Mouse (Mus musculus): ENCODE data around the gene Rabggta. TPM values are rescaled to one million over a fixed set of nuclear protein-coding genes. Genes with fewer than 3 reads are reported as not detected.

Rabggta gene
- polyA plus RNA-seq, 1 experiment from 2014 or later = 59.2 TPM

DNA sequence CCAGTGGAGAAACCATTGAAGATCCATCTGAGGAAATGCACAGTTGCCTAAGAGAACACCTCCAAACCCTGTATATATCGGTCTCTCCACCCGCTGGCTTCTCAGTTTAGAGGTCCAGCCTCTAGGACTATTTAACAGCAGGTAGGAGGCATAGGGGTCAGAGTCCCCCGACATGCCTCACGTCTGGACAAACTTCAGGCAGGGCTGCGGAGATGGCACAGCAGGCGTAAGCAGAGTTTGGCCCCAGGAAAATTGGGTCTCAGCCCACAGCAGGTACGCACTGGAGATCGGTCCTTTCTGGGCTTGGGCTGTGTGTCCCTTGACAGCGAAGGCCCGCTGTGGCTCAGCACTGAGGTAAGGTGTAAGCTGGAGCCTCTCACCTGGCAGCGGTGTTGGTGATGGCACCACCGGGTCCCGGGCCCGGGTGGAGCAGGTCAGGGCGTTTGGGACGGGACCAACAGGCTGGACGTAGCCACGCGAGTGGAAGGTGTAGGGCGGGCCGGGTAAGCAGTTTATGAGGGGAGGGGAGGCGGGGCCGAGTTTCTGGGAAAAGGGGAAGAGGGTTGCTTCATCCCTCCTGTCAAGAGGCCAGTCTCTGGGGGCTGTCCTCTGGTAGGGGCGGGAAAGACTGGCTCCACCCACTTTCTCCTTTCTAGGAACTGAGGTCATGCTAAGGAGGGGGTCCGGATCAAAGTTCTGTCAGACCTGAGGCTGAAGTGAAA, 8.9 kb downstream of the Rabggta start:
- Histone ChIP-seq H3K36me3 (ENCODE audit: control insufficient read depth, insufficient read depth, low read length) (peaks cover 14% of the 10 kb centered on the region; the same call in 1 of the 2 replicates), H3K9me3 (ENCODE audit: control insufficient read depth, low read length) (no peaks in the 10 kb centered on the region), H3K27ac (ENCODE audit: low read depth, low read length) (no peak overlapping the region), H3K27me3 (ENCODE audit: control insufficient read depth, insufficient read depth, low read length) (0 out of 2 replicates have a peak, but pooled peaks cover 4% of the 10 kb centered on the region), H3K4me2 (ENCODE audit: low read depth, low read length) (no peak overlapping the region), H3K9ac (replicated peaks; ENCODE audit: low read depth, low read length) (no peak overlapping the region), H3K4me3 (ENCODE audit: low read depth, low read length) (no peak overlapping the region), H3K4me1 (ENCODE audit: control insufficient read depth, insufficient read depth, low read length) (no peaks in the 10 kb centered on the region)
- no peak for ATAC-seq (ENCODE audit: low read depth)
- WGBS = 11% methylated on average over 25 of the region's 25 CpGs

DNA sequence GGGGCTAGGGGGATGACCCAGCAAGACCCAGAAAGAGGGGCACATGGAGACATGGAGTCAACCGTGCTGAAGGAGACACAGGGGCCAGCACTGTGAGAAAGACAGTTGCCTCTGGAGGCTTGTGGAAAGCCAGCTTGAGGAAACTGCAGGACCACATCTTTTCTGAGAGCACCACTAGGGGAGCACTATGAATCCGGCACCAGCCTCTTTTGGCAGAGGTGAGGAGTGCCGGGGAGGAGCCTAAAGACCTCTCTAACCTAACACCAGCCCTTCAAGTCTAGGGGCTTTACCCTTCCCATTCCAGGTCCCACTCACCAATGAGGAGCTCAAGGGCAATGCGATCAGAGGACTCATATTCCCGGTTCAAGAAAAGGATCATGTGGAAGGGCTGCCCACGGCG, 10.3 kb downstream of the Rabggta start:
- Histone ChIP-seq H3K4me2 (ENCODE audit: low read depth, low read length) (no peak overlapping the region), H3K9ac (replicated peaks; ENCODE audit: low read depth, low read length) (no peak overlapping the region)
- ATAC-seq (ENCODE audit: low read depth) = no peak

DNA sequence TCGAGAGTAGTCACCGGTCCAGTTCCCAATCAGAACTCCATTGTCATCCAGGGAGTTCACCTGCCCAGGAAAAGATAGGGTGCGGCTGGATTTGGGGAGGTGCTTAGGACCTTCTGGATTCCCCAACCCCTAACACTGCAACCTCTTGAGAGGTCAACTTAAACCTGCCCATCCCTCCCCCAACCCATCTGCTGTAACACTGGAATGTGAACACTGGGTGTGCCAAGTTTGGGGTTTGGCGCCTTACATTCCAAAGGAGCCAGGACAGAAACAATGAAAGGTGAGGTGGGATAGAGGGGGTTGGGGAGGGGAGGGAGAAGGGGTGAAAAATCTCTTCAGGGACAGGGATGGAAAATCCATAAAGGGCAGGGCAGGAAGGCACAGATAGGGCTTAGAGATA, 12.6 kb downstream of the Rabggta start:
- no peaks in the 10 kb centered on the region for H3K4me1 ChIP-seq (ENCODE audit: control insufficient read depth, insufficient read depth, low read length)
- no peaks in the 10 kb centered on the region for H3K9me3 ChIP-seq (ENCODE audit: control insufficient read depth, low read length)
- no peaks in the 10 kb centered on the region for H3K36me3 ChIP-seq (ENCODE audit: control insufficient read depth, insufficient read depth, low read length)
- no peak overlapping the region for H3K4me2 ChIP-seq (ENCODE audit: low read depth, low read length)
- H3K4me3 ChIP-seq (ENCODE audit: low read depth, low read length) = no peak overlapping the region
- no peak overlapping the region for H3K9ac ChIP-seq (replicated peaks; ENCODE audit: low read depth, low read length)
- H3K27ac ChIP-seq (ENCODE audit: low read depth, low read length) = no peak overlapping the region
- WGBS = 92% methylated on average over 4 of the region's 4 CpGs
- 0 out of 2 replicates have a peak, but pooled peaks cover 4% of the 10 kb centered on the region for H3K27me3 ChIP-seq (ENCODE audit: control insufficient read depth, insufficient read depth, low read length)
- ATAC-seq (ENCODE audit: low read depth) = no peak

More for the DNA sequence above, 10.3 kb downstream of the Rabggta start:
- peaks cover 3% of the 10 kb centered on the region; the same call in 1 of the 2 replicates for H3K36me3 ChIP-seq (ENCODE audit: control insufficient read depth, insufficient read depth, low read length)
- WGBS = 85% methylated on average over 7 of the region's 7 CpGs
- no peaks in the 10 kb centered on the region for H3K4me1 ChIP-seq (ENCODE audit: control insufficient read depth, insufficient read depth, low read length)
- 0 out of 2 replicates have a peak, but pooled peaks cover 4% of the 10 kb centered on the region for H3K27me3 ChIP-seq (ENCODE audit: control insufficient read depth, insufficient read depth, low read length)
- H3K4me3 ChIP-seq (ENCODE audit: low read depth, low read length) = no peak overlapping the region
- H3K27ac ChIP-seq (ENCODE audit: low read depth, low read length) = no peak overlapping the region
- H3K9me3 ChIP-seq (ENCODE audit: control insufficient read depth, low read length) = no peaks in the 10 kb centered on the region

DNA sequence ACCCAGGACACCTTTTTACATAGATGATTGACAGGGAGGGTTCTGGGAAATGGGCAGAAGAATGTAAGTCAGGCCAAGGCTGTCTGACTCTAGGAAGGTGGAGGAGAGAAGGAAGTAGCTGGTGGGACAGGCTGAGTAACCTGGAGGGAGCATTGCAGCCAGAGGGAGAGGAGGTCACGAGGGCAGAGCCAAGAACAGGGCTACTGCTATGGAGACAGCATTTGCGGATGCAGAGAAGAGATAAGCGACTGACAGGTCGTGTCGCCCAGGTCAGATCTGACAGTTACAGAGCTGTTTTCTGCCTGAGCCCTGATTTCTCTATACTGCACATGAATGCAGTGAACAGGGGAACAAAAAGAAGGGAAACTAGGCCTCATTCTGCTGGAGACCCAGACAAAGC, 14.7 kb downstream of the Rabggta start:
- 84% methylated on average over 5 of the region's 5 CpGs for WGBS
- Histone ChIP-seq H3K4me2 (ENCODE audit: low read depth, low read length) (no peak overlapping the region), H3K9me3 (ENCODE audit: control insufficient read depth, low read length) (no peaks in the 10 kb centered on the region), H3K9ac (replicated peaks; ENCODE audit: low read depth, low read length) (no peak overlapping the region), H3K27me3 (ENCODE audit: control insufficient read depth, insufficient read depth, low read length) (no peaks in the 10 kb centered on the region), H3K4me1 (ENCODE audit: control insufficient read depth, insufficient read depth, low read length) (no peaks in the 10 kb centered on the region), H3K27ac (ENCODE audit: low read depth, low read length) (no peak overlapping the region), H3K36me3 (ENCODE audit: control insufficient read depth, insufficient read depth, low read length) (no peaks in the 10 kb centered on the region), H3K4me3 (ENCODE audit: low read depth, low read length) (no peak overlapping the region)
- no peak for ATAC-seq (ENCODE audit: low read depth)

DNA sequence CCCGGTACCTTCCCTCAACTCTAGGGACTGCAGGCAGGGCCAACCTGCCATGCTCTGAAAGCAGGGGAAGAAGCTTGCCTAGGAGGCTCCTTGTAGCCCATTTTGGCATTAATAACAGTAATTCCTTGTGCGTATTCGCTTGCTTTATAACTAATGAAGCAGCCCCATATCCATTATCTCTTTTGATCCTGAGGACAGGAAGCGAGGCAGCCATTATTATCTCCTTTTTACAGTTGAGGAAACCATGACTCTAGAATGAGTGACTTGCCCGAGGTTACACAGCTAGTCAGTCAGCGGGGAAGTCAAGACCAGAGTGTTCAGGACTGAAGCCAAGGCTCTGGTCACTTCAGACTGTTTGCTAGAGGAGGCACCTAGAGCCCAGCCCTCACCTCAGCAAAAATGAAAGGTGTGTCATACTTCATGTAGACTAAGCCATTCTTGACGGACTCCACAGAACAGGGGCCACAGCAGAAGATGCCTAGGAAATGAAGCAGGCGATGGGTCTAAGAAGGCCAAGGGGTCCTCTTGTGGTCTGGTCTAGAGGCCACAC, 15.9 kb downstream of the Rabggta start:
- no peak overlapping the region for H3K9ac ChIP-seq (replicated peaks; ENCODE audit: low read depth, low read length)
- 92% methylated on average over 8 of the region's 8 CpGs for WGBS
- no peak overlapping the region for H3K4me2 ChIP-seq (ENCODE audit: low read depth, low read length)
- H3K36me3 ChIP-seq (ENCODE audit: control insufficient read depth, insufficient read depth, low read length) = no peaks in the 10 kb centered on the region
- no peak for ATAC-seq (ENCODE audit: low read depth)
- no peaks in the 10 kb centered on the region for H3K9me3 ChIP-seq (ENCODE audit: control insufficient read depth, low read length)
- H3K27me3 ChIP-seq (ENCODE audit: control insufficient read depth, insufficient read depth, low read length) = no peaks in the 10 kb centered on the region
- no peak overlapping the region for H3K4me3 ChIP-seq (ENCODE audit: low read depth, low read length)
- no peaks in the 10 kb centered on the region for H3K4me1 ChIP-seq (ENCODE audit: control insufficient read depth, insufficient read depth, low read length)
- H3K27ac ChIP-seq (ENCODE audit: low read depth, low read length) = no peak overlapping the region

DNA sequence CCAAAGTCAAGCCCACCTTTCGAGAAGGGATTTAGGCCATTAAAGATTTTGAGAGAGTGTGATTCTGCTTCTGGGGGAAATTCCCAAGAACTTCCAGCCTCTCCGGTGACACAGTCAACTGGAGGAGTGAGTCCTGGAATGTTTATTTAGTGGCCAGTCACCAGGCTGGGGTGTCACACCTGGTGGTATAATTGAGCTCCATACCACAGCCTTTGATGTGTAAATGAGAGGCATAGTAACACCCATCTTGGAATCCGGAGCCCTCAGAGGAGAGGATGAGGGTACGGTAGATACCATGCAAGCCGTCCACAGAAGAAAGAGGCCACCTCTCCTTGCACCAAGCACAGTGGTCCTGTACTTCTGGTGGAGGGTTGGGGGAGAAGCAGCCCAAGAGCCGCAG, 19.3 kb downstream of the Rabggta start:
- Histone ChIP-seq H3K27ac (ENCODE audit: low read depth, low read length) (no peak overlapping the region), H3K27me3 (ENCODE audit: control insufficient read depth, insufficient read depth, low read length) (no peaks in the 10 kb centered on the region), H3K4me2 (ENCODE audit: low read depth, low read length) (no peak overlapping the region), H3K4me3 (ENCODE audit: low read depth, low read length) (no peak overlapping the region), H3K9me3 (ENCODE audit: control insufficient read depth, low read length) (no peaks in the 10 kb centered on the region), H3K4me1 (ENCODE audit: control insufficient read depth, insufficient read depth, low read length) (no peaks in the 10 kb centered on the region), H3K9ac (replicated peaks; ENCODE audit: low read depth, low read length) (no peak overlapping the region), H3K36me3 (ENCODE audit: control insufficient read depth, insufficient read depth, low read length) (no peaks in the 10 kb centered on the region)
- 62% methylated on average over 6 of the region's 6 CpGs for WGBS
- no peak for ATAC-seq (ENCODE audit: low read depth)

DNA sequence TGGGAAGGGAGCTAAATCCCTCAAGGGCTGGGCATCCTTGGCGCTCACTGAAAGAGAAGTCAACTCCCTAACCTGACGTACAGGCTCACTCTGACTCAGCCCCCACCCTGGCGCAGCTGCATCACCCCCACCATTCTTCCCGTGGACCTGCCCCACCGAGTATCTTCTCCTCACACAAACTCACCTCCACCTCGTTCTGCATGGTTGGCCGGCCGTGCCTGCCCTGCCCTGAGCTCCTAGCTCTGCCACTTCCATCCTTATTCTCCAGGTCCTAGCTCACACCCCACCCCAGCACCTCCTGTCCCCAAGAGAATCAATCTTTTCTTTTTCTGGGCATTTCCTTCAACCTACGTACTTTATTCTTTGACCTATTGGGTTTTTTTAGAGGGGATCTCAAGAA, 20.9 kb downstream of the Rabggta start:
- H3K36me3 ChIP-seq (ENCODE audit: control insufficient read depth, insufficient read depth, low read length) = no peaks in the 10 kb centered on the region
- no peak overlapping the region for H3K9ac ChIP-seq (replicated peaks; ENCODE audit: low read depth, low read length)
- ATAC-seq (ENCODE audit: low read depth) = no peak
- no peaks in the 10 kb centered on the region for H3K9me3 ChIP-seq (ENCODE audit: control insufficient read depth, low read length)
- H3K4me3 ChIP-seq (ENCODE audit: low read depth, low read length) = no peak overlapping the region
- H3K4me1 ChIP-seq (ENCODE audit: control insufficient read depth, insufficient read depth, low read length) = no peaks in the 10 kb centered on the region
- H3K4me2 ChIP-seq (ENCODE audit: low read depth, low read length) = no peak overlapping the region
- 75% methylated on average over 9 of the region's 9 CpGs for WGBS
- no peak overlapping the region for H3K27ac ChIP-seq (ENCODE audit: low read depth, low read length)
- H3K27me3 ChIP-seq (ENCODE audit: control insufficient read depth, insufficient read depth, low read length) = no peaks in the 10 kb centered on the region

DNA sequence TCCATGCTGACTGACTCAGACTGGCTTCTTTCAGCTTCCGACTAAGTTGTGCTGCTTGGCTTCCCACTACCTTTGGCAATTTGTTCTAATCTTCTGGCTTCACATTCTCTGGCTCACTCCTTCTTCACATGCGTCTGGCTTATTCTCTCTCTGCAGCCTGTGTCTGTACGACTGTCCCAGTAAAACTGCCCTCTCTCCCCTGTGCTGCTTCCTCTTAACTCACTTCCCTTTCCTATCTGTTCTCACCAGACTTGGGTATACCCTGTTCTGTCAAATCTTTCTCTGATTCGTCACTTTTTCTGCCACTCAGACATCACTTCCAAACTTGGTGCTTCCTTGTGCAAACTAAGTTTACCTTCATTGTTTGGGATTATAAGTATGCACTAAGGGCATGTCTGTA, 24.8 kb downstream of the Rabggta start:
- no peak overlapping the region for H3K4me2 ChIP-seq (ENCODE audit: low read depth, low read length)
- no peak overlapping the region for H3K9ac ChIP-seq (replicated peaks; ENCODE audit: low read depth, low read length)
- H3K4me3 ChIP-seq (ENCODE audit: low read depth, low read length) = no peak overlapping the region
- 87% methylated on average over 4 of the region's 4 CpGs for WGBS
- no peaks in the 10 kb centered on the region for H3K36me3 ChIP-seq (ENCODE audit: control insufficient read depth, insufficient read depth, low read length)
- no peak for ATAC-seq (ENCODE audit: low read depth)
- H3K9me3 ChIP-seq (ENCODE audit: control insufficient read depth, low read length) = no peaks in the 10 kb centered on the region
- no peak overlapping the region for H3K27ac ChIP-seq (ENCODE audit: low read depth, low read length)
- H3K4me1 ChIP-seq (ENCODE audit: control insufficient read depth, insufficient read depth, low read length) = no peaks in the 10 kb centered on the region
- H3K27me3 ChIP-seq (ENCODE audit: control insufficient read depth, insufficient read depth, low read length) = no peaks in the 10 kb centered on the region

DNA sequence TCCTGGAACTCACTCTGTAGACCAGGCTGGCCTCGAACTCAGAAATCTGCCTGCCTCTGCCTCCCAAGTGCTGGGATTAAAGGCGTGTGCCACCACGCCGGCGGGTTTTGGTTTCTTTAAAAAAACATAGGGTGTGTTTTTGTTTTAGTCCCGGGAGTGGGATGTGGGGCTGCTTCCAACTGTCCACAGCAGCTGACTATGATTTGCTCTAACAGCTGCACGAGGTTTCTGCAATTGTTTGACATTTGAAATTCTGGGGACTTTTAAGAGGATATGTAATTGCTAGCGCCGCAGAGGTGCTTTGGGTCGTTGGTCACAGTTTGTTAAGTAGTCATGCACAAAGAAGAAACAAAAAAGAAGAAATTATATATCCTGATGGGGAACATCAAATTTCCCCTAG, 32.6 kb downstream of the Rabggta start:
- Histone ChIP-seq H3K9ac (replicated peaks; ENCODE audit: low read depth, low read length) (no peak overlapping the region), H3K4me3 (ENCODE audit: low read depth, low read length) (no peak overlapping the region), H3K9me3 (ENCODE audit: control insufficient read depth, low read length) (no peaks in the 10 kb centered on the region), H3K36me3 (ENCODE audit: control insufficient read depth, insufficient read depth, low read length) (no peaks in the 10 kb centered on the region), H3K4me2 (ENCODE audit: low read depth, low read length) (no peak overlapping the region), H3K27ac (ENCODE audit: low read depth, low read length) (no peak overlapping the region), H3K27me3 (ENCODE audit: control insufficient read depth, insufficient read depth, low read length) (no peaks in the 10 kb centered on the region), H3K4me1 (ENCODE audit: control insufficient read depth, insufficient read depth, low read length) (no peaks in the 10 kb centered on the region)
- ATAC-seq (ENCODE audit: low read depth) = no peak
- WGBS = 86% methylated on average over 10 of the region's 10 CpGs

Measured in neural tube, embryonic 14.5 days (tissue).